Mouse (Mus musculus): ENCODE measurements around the gene Col6a6. TPM values are rescaled to one million over a fixed set of nuclear protein-coding genes. Genes with fewer than 3 reads are reported as not detected.
"Not testable (repeated sequence)": the region's sequence is repeated elsewhere in the genome, so short reads cannot be mapped to it uniquely, and the experiment has no call there.

Gene Col6a6
- polyA plus RNA-seq, 1 experiment: 0.28 TPM

DNA sequence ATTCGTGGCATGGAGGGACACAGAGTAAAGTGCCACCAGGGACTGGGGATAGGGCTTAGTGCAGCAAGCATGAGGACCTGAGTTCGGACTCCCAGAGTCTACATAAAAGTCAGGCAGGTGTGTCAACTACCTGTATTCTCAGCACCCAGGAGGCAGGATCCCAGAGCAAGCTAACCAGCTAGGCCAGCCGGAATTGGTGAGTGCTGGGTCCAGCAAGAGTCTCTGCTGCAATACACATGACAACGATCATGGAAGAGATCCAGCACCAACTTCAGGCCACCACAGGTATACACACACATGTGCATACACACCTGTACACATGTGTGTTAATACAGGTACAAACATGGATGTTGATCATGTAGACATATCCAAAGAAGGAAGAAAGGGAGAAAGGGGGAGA is 20.4 kb upstream of the Col6a6 start:
- Histone ChIP-seq H3K4me3 (ENCODE audit: insufficient read depth, low read depth, low read length) (no peak overlapping the region), H3K27me3 (replicated peaks; ENCODE audit: control insufficient read depth, insufficient read depth, low read length) (no peaks in the 10 kb centered on the region), H3K4me1 (ENCODE audit: control insufficient read depth, insufficient read depth, low read length) (no peaks in the 10 kb centered on the region), H3K27ac (ENCODE audit: insufficient read depth, low read depth, low read length) (no peak overlapping the region), H3K36me3 (ENCODE audit: control insufficient read depth, insufficient read depth, low read length) (no peaks in the 10 kb centered on the region)
- TF ChIP-seq POLR2A (IDR thresholded peaks at IDR 0.05; ENCODE audit: low read depth, low read length): no peak
- TF ChIP-seq CTCF (conservative IDR thresholded peaks at IDR 0.05; ENCODE audit: insufficient read depth, insufficient read length, low read depth, low read length): no peak
- no peak for DNase-seq
- 76% methylated on average over 4 of the region's 4 CpGs for WGBS

DNA sequence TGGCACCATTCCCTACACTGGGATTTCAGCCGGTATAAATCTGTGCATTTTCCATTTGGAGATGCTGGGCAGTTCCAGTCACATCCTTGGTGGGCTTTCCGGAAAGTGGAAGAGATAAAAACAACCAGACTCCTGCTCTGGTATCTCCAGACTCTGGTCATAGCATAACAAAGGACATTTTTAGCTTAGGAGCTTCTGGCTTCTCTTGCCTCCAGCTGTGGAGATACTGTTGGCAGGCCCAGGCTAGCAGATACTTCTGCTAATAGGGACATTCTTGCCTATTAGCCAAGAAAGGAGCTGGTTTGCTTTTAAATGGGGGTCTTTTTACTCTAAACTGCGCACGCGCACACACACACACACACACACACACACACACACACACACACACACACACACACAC is 19.3 kb upstream of the Col6a6 start:
- no peaks in the 10 kb centered on the region for H3K36me3 ChIP-seq (ENCODE audit: control insufficient read depth, insufficient read depth, low read length)
- TF ChIP-seq POLR2A (IDR thresholded peaks at IDR 0.05; ENCODE audit: low read depth, low read length): no peak
- no peak for TF ChIP-seq CTCF (conservative IDR thresholded peaks at IDR 0.05; ENCODE audit: insufficient read depth, insufficient read length, low read depth, low read length)
- no peak overlapping the region for H3K27ac ChIP-seq (ENCODE audit: insufficient read depth, low read depth, low read length)
- no peaks in the 10 kb centered on the region for H3K27me3 ChIP-seq (replicated peaks; ENCODE audit: control insufficient read depth, insufficient read depth, low read length)
- DNase-seq: no peak
- H3K4me3 ChIP-seq (ENCODE audit: insufficient read depth, low read depth, low read length): no peak overlapping the region
- 97% methylated on average over 5 of the region's 5 CpGs for WGBS
- no peaks in the 10 kb centered on the region for H3K4me1 ChIP-seq (ENCODE audit: control insufficient read depth, insufficient read depth, low read length)

DNA sequence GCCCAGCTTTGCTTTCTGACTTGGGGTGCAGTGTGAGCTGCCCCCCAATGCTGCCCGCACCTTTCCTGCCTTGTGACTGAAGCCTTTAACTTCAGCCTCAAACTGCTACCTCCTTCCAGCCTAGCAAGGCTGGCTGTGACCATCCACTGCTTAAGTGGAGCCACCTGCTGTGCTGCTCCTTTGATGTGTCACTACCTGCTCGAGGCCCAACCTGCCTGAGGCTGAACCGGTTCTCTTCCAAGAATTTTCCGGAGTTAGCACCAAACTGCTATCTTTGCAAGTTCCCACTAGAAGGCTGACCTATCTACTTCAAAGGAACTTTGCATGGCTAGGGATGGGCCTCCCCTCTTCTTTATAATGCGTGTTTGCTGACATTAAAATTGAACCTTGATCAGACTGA is 13.4 kb upstream of the Col6a6 start:
- H3K4me1 ChIP-seq (ENCODE audit: control insufficient read depth, insufficient read depth, low read length); H3K4me3 ChIP-seq (ENCODE audit: insufficient read depth, low read depth, low read length); H3K27me3 ChIP-seq (replicated peaks; ENCODE audit: control insufficient read depth, insufficient read depth, low read length); H3K36me3 ChIP-seq (ENCODE audit: control insufficient read depth, insufficient read depth, low read length); H3K27ac ChIP-seq (ENCODE audit: insufficient read depth, low read depth, low read length); DNase-seq: not testable (repeated sequence)
- 52% methylated on average over 5 of the region's 5 CpGs for WGBS

DNA sequence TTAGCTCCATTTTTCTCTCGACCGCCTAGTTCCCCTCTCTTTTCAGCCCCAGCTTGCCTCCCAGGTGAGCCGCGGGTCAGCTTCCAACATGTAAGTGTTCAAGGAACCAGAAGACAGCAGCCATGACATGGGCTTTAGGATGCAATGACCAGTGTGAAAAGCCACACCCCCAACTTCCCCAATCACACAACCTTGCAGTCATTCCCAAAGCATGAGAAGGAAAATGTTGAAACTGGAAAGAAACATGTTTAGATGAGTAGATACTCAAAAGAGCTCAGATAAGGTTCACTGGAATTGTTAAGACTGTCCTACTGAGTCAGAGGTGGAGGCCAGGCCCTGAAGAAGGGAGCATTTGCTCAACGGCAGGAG is 11.2 kb upstream of the Col6a6 start:
- no peak overlapping the region for H3K4me3 ChIP-seq (ENCODE audit: insufficient read depth, low read depth, low read length)
- 73% methylated on average over 5 of the region's 5 CpGs for WGBS
- no peaks in the 10 kb centered on the region for H3K36me3 ChIP-seq (ENCODE audit: control insufficient read depth, insufficient read depth, low read length)
- H3K27me3 ChIP-seq (replicated peaks; ENCODE audit: control insufficient read depth, insufficient read depth, low read length): no peaks in the 10 kb centered on the region
- DNase-seq: no peak
- no peaks in the 10 kb centered on the region for H3K4me1 ChIP-seq (ENCODE audit: control insufficient read depth, insufficient read depth, low read length)
- no peak overlapping the region for H3K27ac ChIP-seq (ENCODE audit: insufficient read depth, low read depth, low read length)
- TF ChIP-seq CTCF (conservative IDR thresholded peaks at IDR 0.05; ENCODE audit: insufficient read depth, insufficient read length, low read depth, low read length) (no peak), POLR2A (IDR thresholded peaks at IDR 0.05; ENCODE audit: low read depth, low read length) (no peak)

DNA sequence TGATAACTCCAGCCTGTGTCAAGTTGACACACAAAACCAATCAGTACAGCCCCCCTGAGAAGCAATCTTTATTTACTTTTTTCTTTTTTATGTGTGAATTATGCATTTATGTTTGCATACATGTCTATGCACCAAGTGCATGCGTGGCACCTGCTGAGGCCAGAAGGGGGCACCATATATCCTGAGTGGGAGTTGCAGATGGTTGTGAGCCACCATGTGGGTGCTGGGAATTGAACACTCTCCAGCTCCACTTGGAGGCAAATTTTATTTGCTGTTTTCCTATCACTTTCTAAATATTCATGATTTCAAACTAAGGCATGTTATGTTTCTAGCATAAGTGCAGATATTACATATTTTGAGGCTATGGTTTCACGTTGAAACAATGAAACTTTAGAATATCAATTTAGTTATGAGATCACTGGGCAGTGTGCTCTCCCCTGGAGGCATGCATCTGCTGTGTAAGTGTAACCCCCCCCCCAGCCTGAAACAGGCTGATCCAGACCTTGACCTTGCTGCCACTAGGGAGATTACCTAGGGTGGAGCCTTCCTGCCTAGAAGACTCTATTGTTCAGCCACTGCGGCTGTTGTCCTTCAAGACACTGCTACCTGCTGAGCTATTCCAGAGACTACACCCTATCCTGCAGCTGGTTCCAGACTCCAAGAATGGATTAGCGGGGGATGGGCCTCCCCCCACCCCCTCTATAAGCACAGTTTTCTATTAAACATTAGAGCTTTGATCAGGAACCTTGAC is 10.6 kb upstream of the Col6a6 start:
- TF ChIP-seq CTCF (conservative IDR thresholded peaks at IDR 0.05; ENCODE audit: insufficient read depth, insufficient read length, low read depth, low read length) (no peak), POLR2A (IDR thresholded peaks at IDR 0.05; ENCODE audit: low read depth, low read length) (no peak)
- Histone ChIP-seq H3K27ac (ENCODE audit: insufficient read depth, low read depth, low read length) (no peak overlapping the region), H3K4me3 (ENCODE audit: insufficient read depth, low read depth, low read length) (no peak overlapping the region), H3K4me1 (ENCODE audit: control insufficient read depth, insufficient read depth, low read length) (no peaks in the 10 kb centered on the region), H3K36me3 (ENCODE audit: control insufficient read depth, insufficient read depth, low read length) (no peaks in the 10 kb centered on the region), H3K27me3 (replicated peaks; ENCODE audit: control insufficient read depth, insufficient read depth, low read length) (no peaks in the 10 kb centered on the region)
- DNase-seq: no peak
- WGBS: 83% methylated on average over 4 of the region's 4 CpGs

DNA sequence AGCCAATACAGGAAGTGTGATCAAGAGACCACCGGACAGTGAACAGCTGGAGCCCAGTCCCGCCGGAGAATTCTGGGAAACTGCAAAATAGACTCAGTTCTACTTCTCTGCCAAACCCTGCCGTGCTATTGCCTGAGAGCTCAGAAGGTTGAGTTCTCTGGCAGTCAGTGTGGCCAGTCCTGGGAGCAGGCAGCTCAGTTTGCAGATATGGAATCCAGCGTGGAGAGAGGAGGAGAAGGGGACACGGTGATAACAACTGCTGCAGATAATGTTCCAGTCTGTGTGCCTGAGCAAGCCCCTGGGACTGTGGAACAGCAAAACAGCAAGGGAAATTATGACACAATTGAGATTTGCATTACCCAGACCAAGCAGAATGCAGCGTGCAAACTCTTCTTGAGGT is 7.6 kb upstream of the Col6a6 start:
- WGBS: 32% methylated on average over 7 of the region's 7 CpGs
- Histone ChIP-seq H3K36me3 (ENCODE audit: control insufficient read depth, insufficient read depth, low read length) (no peaks in the 10 kb centered on the region), H3K27me3 (replicated peaks; ENCODE audit: control insufficient read depth, insufficient read depth, low read length) (no peaks in the 10 kb centered on the region), H3K27ac (ENCODE audit: insufficient read depth, low read depth, low read length) (no peak overlapping the region), H3K4me3 (ENCODE audit: insufficient read depth, low read depth, low read length) (no peak overlapping the region), H3K4me1 (ENCODE audit: control insufficient read depth, insufficient read depth, low read length) (no peaks in the 10 kb centered on the region)
- TF ChIP-seq CTCF (conservative IDR thresholded peaks at IDR 0.05; ENCODE audit: insufficient read depth, insufficient read length, low read depth, low read length) (no peak), POLR2A (IDR thresholded peaks at IDR 0.05; ENCODE audit: low read depth, low read length) (no peak)
- no peak for DNase-seq

DNA sequence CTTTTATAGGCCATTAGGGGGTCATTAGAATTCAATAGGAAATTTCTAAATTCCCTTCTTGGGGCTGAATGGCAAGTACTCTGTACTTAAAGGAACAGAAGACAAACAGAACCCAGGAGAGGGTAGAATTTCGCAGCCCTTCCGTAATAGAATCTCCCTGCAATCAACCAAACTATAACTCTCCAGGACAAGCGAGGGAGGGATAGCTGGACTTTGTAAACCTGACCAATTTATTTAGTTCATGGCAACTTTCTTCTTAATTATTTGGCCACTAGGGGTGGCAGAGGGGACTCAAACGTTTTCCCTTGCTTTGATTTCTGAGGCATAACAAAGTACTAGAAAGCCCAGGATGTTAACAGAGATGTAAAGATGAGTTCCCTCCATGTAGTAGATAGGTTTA is 6.8 kb upstream of the Col6a6 start:
- Histone ChIP-seq H3K27me3 (replicated peaks; ENCODE audit: control insufficient read depth, insufficient read depth, low read length) (no peaks in the 10 kb centered on the region), H3K4me1 (ENCODE audit: control insufficient read depth, insufficient read depth, low read length) (no peaks in the 10 kb centered on the region), H3K4me3 (ENCODE audit: insufficient read depth, low read depth, low read length) (no peak overlapping the region), H3K27ac (ENCODE audit: insufficient read depth, low read depth, low read length) (no peak overlapping the region), H3K36me3 (ENCODE audit: control insufficient read depth, insufficient read depth, low read length) (no peaks in the 10 kb centered on the region)
- TF ChIP-seq CTCF (conservative IDR thresholded peaks at IDR 0.05; ENCODE audit: insufficient read depth, insufficient read length, low read depth, low read length): no peak
- no peak for TF ChIP-seq POLR2A (IDR thresholded peaks at IDR 0.05; ENCODE audit: low read depth, low read length)
- DNase-seq: no peak
- 13% methylated on average over 4 of the region's 4 CpGs for WGBS
